Mouse (Mus musculus) gastrocnemius, adult 2 months (tissue): Measurements from ENCODE around the gene Galntl6. TPM values are rescaled to one million over a fixed set of nuclear protein-coding genes. Genes with fewer than 3 reads are reported as not detected.

Experiments
- DNase-seq: peaks from one replicate; pipeline ENCODE4 v3.0.0; 2022
- H3K27ac ChIP-seq: fragments of 200-600 bp; 2 replicates; pipeline ENCODE4 v1.8.1; 2022; ENCODE audit warnings: mild to moderate bottlenecking
- H3K4me3 ChIP-seq: fragments of 200-600 bp; 2 replicates; pipeline ENCODE4 v1.8.1; 2022; ENCODE audit warnings: mild to moderate bottlenecking, moderate library complexity
- CTCF ChIP-seq: fragments of 200-600 bp; IDR thresholded peaks from 2 replicates; pipeline ENCODE4 v1.8.1; 2022; ENCODE audit warnings: antibody characterized with exemption, mild to moderate bottlenecking, moderate library complexity
- intact Hi-C: fragments of 180-260 bp; cut with DNase I; formaldehyde crosslinking; loops from one replicate; pipeline ENCODE4 v1.15.1; 2025
- total RNA-seq, 2 experiments: library from RNA; stranded (reverse); gene quantifications; 2 replicates each; pipeline ENCODE4 v1.2.3; 2021

Galntl6 gene
- total RNA-seq, 2 experiments from 2014 or later, result not detected

DNA sequence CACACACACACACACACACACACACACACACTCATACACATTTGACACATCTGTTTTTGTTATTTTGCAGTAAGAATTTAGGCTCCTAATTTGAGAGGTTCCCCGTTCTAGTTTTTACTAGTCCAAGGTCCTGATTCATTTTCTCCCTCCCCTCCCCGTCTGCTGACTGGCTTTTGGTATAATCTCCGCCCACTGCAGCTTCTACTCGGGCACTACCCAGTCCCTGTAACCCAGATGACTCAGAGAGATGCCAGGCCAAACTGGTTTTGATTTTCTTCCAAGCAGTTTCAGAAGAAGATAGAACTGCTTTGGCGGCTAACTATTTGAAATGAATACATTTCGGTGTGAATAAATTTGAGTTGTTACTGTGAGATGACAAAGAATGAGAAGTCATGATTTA lies 1170.5 kb downstream of the Galntl6 start:
- DNase-seq, result peak; percentile 26
- Histone ChIP-seq H3K4me3 (no peak overlapping the region), H3K27ac (no peak overlapping the region)
- TF ChIP-seq CTCF, result no peak
- intact Hi-C loops, result no loop called here

- Histone ChIP-seq H3K27ac (no peak overlapping the region), H3K4me3 (no peak overlapping the region)
- DNase-seq, result no peak
- intact Hi-C loops, result no loop called here
- no peak for TF ChIP-seq CTCF
Observed at GRCm38 (mm10) chr8:57741309-57741708, 1171.1 kb downstream of the Galntl6 start.

GRCm38 (mm10) chr8:57737281-57737680 lies 1175.2 kb downstream of the Galntl6 start:
- H3K4me3 ChIP-seq, result no peak overlapping the region
- intact Hi-C loops, result no loop called here
- H3K27ac ChIP-seq, result no peak overlapping the region
- no peak for DNase-seq
- TF ChIP-seq CTCF, result no peak

- no peak for DNase-seq
- intact Hi-C loops, result no loop called here
- no peak for TF ChIP-seq CTCF
- Histone ChIP-seq H3K4me3 (no peak overlapping the region), H3K27ac (no peak overlapping the region)
Observed at GRCm38 (mm10) chr8:57732795-57733194, 1179.6 kb downstream of the Galntl6 start.

DNA sequence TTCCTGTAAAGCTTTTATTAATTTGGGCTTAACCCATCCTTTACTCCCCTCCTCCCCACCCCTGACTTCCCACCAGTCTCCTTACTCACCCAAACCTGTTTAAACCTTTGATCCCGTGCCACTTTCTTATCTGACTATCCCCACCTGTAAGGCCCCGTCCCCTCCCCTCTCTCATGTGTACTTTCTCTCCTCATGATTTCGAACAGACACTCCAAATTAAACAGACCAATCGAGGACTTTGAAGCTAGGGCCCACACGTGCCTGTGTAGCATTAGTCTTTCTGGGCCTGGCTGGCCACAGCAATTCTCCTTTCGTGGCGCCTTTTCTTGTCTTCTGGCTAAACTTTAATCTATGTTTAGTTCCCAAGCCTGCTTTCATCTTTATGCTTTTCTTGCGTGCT lies 1180.8 kb downstream of the Galntl6 start:
- no peak overlapping the region for H3K4me3 ChIP-seq

GRCm38 (mm10) chr8:57728276-57728675 lies 1184.2 kb downstream of the Galntl6 start:
- Histone ChIP-seq H3K27ac (no peak overlapping the region), H3K4me3 (no peak overlapping the region)
- DNase-seq, result no peak
- no peak for TF ChIP-seq CTCF
- intact Hi-C loops, result no loop called here

More for the DNA sequence above, 1180.8 kb downstream of the Galntl6 start:
- TF ChIP-seq CTCF, result no peak
- DNase-seq, result no peak
- intact Hi-C loops, result no loop called here
- no peak overlapping the region for H3K27ac ChIP-seq

- Histone ChIP-seq H3K27ac (no peak overlapping the region), H3K4me3 (no peak overlapping the region)
- intact Hi-C loops, result no loop called here
- no peak for TF ChIP-seq CTCF
- no peak for DNase-seq
Observed at GRCm38 (mm10) chr8:57724843-57725627, 1187.4 kb downstream of the Galntl6 start.

Other genes starting within 250 kb of the Galntl6 start
- not detected for gene BC030500, start 885 bp downstream of the Galntl6 start, total RNA-seq